In genomic region chr2:26041163-26041810, GRCm38 (mm10) we compare ENCODE assay signal across 8 mouse cellular contexts. TPM values are rescaled to one million over a fixed set of nuclear protein-coding genes. Genes with fewer than 3 reads are reported as not detected.
DNase-seq lines count a peak whose midpoint lies in the region; ATAC-seq lines count a peak whose summit lies in the region.

No protein-coding gene starts in this region.

- H3K36me3 ChIP-seq in lung, embryonic 16.5 days (ENCODE audit: control insufficient read depth, insufficient read depth, low read length) = no peaks in the 10 kb centered on the region
- no peaks in the 10 kb centered on the region for H3K36me3 ChIP-seq in kidney, embryonic 15.5 days

- no peak overlapping the region for H3K27ac ChIP-seq in lung, embryonic 16.5 days (ENCODE audit: low read length)
- peak overlapping the region; percentile 80 for H3K27ac ChIP-seq in kidney, embryonic 15.5 days

- DNase-seq in adrenal gland, postnatal 14 days = peak; percentile 20
- no peak for DNase-seq in adrenal gland, adult 8-10 months
- no peak for DNase-seq in lung, postnatal 36 days
- peak; percentile 44 for DNase-seq in mesoderm, embryonic 11.5 days (ENCODE audit: low read depth, low spot score)
- DNase-seq in urinary bladder, postnatal 4 days (ENCODE audit: low spot score in 2 of 2) = no peak

- no peaks in the 10 kb centered on the region for H3K27me3 ChIP-seq in lung, embryonic 16.5 days (ENCODE audit: control insufficient read depth, insufficient read depth, low read depth, low read length)
- no peaks in the 10 kb centered on the region for H3K27me3 ChIP-seq in kidney, embryonic 15.5 days

- ATAC-seq in lung, embryonic 16.5 days (ENCODE audit: low read depth) = peak; percentile 67
- peak; percentile 82 for ATAC-seq in kidney, embryonic 15.5 days (replicated peaks; ENCODE audit: low FRiP score)
- no peak for ATAC-seq in megakaryocyte-erythroid progenitor cell, adult 5-6 weeks (replicated peaks; ENCODE audit: low FRiP score, low TSS enrichment, poor library complexity, severe bottlenecking)

- H3K4me1 ChIP-seq in lung, embryonic 16.5 days (replicated peaks; ENCODE audit: control insufficient read depth, insufficient read depth, low read length) = peaks cover 8% of the 10 kb centered on the region
- H3K4me1 ChIP-seq in kidney, embryonic 15.5 days = peaks cover 26% of the 10 kb centered on the region

- H3K4me3 ChIP-seq in lung, embryonic 16.5 days (ENCODE audit: low read length) = no peak overlapping the region
- no peak overlapping the region for H3K4me3 ChIP-seq in kidney, embryonic 15.5 days (replicated peaks)

- no peak overlapping the region; the same call in 1 of the 2 replicates for H3K9ac ChIP-seq in lung, embryonic 16.5 days (ENCODE audit: low read length)
- H3K9ac ChIP-seq in kidney, embryonic 15.5 days = peak overlapping the region; percentile 6; the same call in 1 of the 2 replicates

- WGBS in lung, embryonic 16.5 days = 36% methylated on average over 14 of the region's 14 CpGs
- WGBS in kidney, embryonic 15.5 days = 31% methylated on average over 14 of the region's 14 CpGs

- H3K9me3 ChIP-seq in lung, embryonic 16.5 days (ENCODE audit: control insufficient read depth, low read length) = no peaks in the 10 kb centered on the region
- H3K9me3 ChIP-seq in kidney, embryonic 15.5 days (replicated peaks) = no peaks in the 10 kb centered on the region

- no peak overlapping the region for H3K4me2 ChIP-seq in lung, embryonic 16.5 days (ENCODE audit: low read depth, low read length)
- H3K4me2 ChIP-seq in kidney, embryonic 15.5 days = peak overlapping the region; percentile 36

RNA-seq across cellular contexts. Expression of gene Ubac1, which starts 19.7 kb away (rescaled TPM):
- total RNA-seq in adrenal gland, postnatal 14 days (2021) = 53.0 and 58.0 TPM in 2 replicates
- 10 to 100 TPM; 24.8 to 39.8 (median 29.9) TPM for total RNA-seq in adrenal gland, adult 8-10 months (2022)
- polyA plus RNA-seq in lung, embryonic 16.5 days (2015; fragmentation: Nextera tagmentation; extraction: Ambion mirVana) = 66.2 and 66.3 TPM in 2 replicates
- polyA plus RNA-seq in kidney, embryonic 15.5 days (2015; fragmentation: Nextera tagmentation; extraction: Ambion mirVana) = 89.8 and 94.5 TPM in 2 replicates
- total RNA-seq in megakaryocyte-erythroid progenitor cell, adult 5-6 weeks (2014; fragmentation: Nextera tagmentation) = 185 and 204 TPM in 2 replicates
- 100 and 151 TPM in 2 replicates for total RNA-seq in megakaryocyte-erythroid progenitor cell, adult 5-6 weeks (2017)

RNA-seq across cellular contexts. Expression of gene Camsap1, which starts 58.2 kb away (rescaled TPM):
- 25.9 and 32.1 TPM in 2 replicates for total RNA-seq in adrenal gland, postnatal 14 days (2021)
- total RNA-seq in adrenal gland, adult 8-10 months (2022) = 10 to 100 TPM; 36.7 to 45.2 (median 39.8) TPM
- polyA plus RNA-seq in lung, embryonic 16.5 days (2015; fragmentation: Nextera tagmentation; extraction: Ambion mirVana) = 5.6 and 5.8 TPM in 2 replicates
- 18.6 and 18.9 TPM in 2 replicates for polyA plus RNA-seq in kidney, embryonic 15.5 days (2015; fragmentation: Nextera tagmentation; extraction: Ambion mirVana)
- total RNA-seq in megakaryocyte-erythroid progenitor cell, adult 5-6 weeks (2014; fragmentation: Nextera tagmentation) = 18.2 and 37.5 TPM in 2 replicates
- 25.9 and 44.6 TPM in 2 replicates for total RNA-seq in megakaryocyte-erythroid progenitor cell, adult 5-6 weeks (2017)

Comparison
In these comparisons a context has a peak if more than half of its experiments do, and no peak if none do; other contexts are left out.
1. DNase-seq: peak in adrenal gland, postnatal 14 days (single experiment) and mesoderm, embryonic 11.5 days (single experiment); none in adrenal gland, adult 8-10 months (single experiment), lung, postnatal 36 days (single experiment) and urinary bladder, postnatal 4 days (0 of 2).